Mouse (Mus musculus) midbrain, embryonic 16.5 days (tissue): ENCODE measurements around the gene Gm27021. TPM values are rescaled to one million over a fixed set of nuclear protein-coding genes. Genes with fewer than 3 reads are reported as not detected.
A peak's percentile ranks its signal among the peaks of the same experiment; 100 is the strongest.

Source experiments
- ATAC-seq: fragments of 200-750 bp; cut with Nextera tagmentation; 2 replicates; pipeline ENCODE4 v1.8.0; 2017; ENCODE audit warnings: moderate TSS enrichment
- H3K27ac ChIP-seq: fragments of 300-500 bp; sonication (generic); 2 replicates; pipeline ENCODE4 v1.5.1; 2014; ENCODE audit warnings: mild to moderate bottlenecking, low read length, mixed read lengths
- H3K27me3 ChIP-seq: fragments of 300-500 bp; sonication (generic); 2 replicates; pipeline ENCODE4 v1.6.1; 2014; ENCODE audit warnings: low read depth, low read length, mixed read lengths; ENCODE audit not compliant: control insufficient read depth, insufficient read depth
- H3K36me3 ChIP-seq: fragments of 300-500 bp; sonication (generic); 2 replicates; pipeline ENCODE4 v1.6.1; 2014; ENCODE audit warnings: mild to moderate bottlenecking, low read length, moderate library complexity, mixed read lengths; ENCODE audit not compliant: control insufficient read depth, insufficient read depth
- H3K4me1 ChIP-seq: fragments of 300-500 bp; sonication (generic); 2 replicates; pipeline ENCODE4 v1.6.1; 2014; ENCODE audit warnings: mild to moderate bottlenecking, low read length, mixed read lengths; ENCODE audit not compliant: control insufficient read depth, insufficient read depth
- H3K4me2 ChIP-seq: fragments of 300-500 bp; sonication (generic); 2 replicates; pipeline ENCODE4 v1.6.1; 2014; ENCODE audit warnings: mild to moderate bottlenecking, low read length, mixed read lengths
- H3K4me3 ChIP-seq: fragments of 300-500 bp; sonication (generic); 2 replicates; pipeline ENCODE4 v1.5.1; 2014; ENCODE audit warnings: low read depth, mild to moderate bottlenecking, low read length, moderate library complexity, mixed read lengths
- H3K9ac ChIP-seq: fragments of 300-500 bp; sonication (generic); 2 replicates; pipeline ENCODE4 v1.6.1; 2014; ENCODE audit warnings: low read depth, low read length, mixed read lengths
- H3K9me3 ChIP-seq: fragments of 300-500 bp; sonication (generic); replicated peaks from 2 replicates; pipeline ENCODE4 v1.6.1; 2014; ENCODE audit warnings: mild to moderate bottlenecking, low read length, mixed read lengths; ENCODE audit not compliant: control insufficient read depth, poor library complexity, severe bottlenecking
- WGBS: fragments of 180-500 bp; shearing (Covaris S2); extraction: QIAGEN DNeasy Blood & Tissue Kit; methylation state at CpG from one replicate; pipeline ENCODE4 v1.1.7; 2014; 5-methylcytosine and 5-hydroxymethylcytosine counted together
- polyA plus RNA-seq: library from polyadenylated mRNA; unstranded; fragments of >200 nt; fragmentation: Nextera tagmentation; extraction: Ambion mirVana; gene quantifications from 2 replicates; pipeline ENCODE4 v1.2.1, GENCODE M21; 2015

Gene Gm27021
- polyA plus RNA-seq, 1 experiment from 2014 or later: 5.6 TPM

DNA sequence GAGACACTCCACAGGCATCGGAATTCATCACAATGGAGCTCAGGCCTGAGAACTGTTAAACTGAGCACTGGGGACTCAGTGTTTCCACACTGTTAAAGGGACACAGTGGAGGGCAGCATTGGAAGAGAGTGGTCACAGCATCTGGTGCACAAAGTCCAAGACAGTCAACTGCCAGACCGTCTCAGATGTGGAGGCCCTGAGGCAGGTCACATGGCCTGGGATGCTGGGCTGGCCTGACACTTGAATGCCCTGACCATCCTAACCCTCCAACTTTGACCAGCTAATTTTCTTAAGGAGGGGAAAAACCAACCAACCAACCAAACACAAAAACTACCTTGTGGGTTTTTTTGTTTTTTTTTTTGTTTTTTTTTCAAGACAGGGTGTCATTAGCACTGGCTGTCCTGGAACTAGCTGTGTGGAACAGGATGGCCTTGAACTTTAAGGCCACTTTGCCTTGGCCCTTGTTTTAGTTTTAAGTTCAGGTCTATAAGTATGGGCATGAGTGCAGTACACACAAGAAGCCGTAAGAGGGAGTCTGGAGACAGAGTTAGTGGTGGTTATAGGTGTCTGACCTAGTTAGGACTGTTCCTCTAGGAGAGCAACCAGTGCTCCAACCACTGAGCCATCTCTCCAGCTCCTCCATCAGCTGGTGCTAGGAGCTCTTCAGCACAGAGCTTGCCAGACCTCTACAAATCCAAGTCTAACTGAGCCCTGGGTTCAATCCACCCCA is 2.0 kb downstream of the Gm27021 start:
- no peak overlapping the region; the same call in 1 of the 2 replicates for H3K4me3 ChIP-seq
- no peak overlapping the region for H3K27ac ChIP-seq
- H3K4me1 ChIP-seq: peaks cover 39% of the 10 kb centered on the region
- H3K9ac ChIP-seq: no peak overlapping the region; the same call in 1 of the 2 replicates
- 71% methylated on average over 3 of the region's 3 CpGs for WGBS
- H3K27me3 ChIP-seq: no peaks in the 10 kb centered on the region
- 0 out of 2 replicates have a peak, but pooled peaks cover 1% of the 10 kb centered on the region for H3K36me3 ChIP-seq
- no peaks in the 10 kb centered on the region for H3K9me3 ChIP-seq
- ATAC-seq: no peak
- peak overlapping the region; percentile 71 for H3K4me2 ChIP-seq

DNA sequence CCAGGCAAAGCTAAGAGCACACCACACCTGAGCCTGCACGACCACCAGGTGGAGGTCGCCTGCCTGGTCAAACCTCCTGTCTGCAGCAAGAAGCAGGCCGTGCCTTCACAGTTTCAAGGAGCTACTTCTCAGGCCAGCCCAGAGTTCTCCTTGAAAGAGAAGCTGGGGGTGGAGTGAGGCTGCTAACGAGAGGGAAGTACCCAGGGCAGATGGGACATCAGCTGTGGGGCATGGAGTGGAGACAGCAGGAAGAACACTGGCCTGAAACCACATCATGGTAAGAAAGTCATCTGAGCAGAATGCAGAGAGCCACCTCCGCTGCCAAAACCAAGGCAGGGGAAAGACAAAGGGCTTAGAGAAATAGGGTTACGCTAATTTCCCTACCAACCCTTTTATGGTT is 3.3 kb downstream of the Gm27021 start:
- Histone ChIP-seq H3K36me3 (peaks cover 3% of the 10 kb centered on the region; the same call in 1 of the 2 replicates), H3K9ac (no peak overlapping the region), H3K4me2 (no peak overlapping the region), H3K27ac (no peak overlapping the region), H3K4me3 (no peak overlapping the region), H3K9me3 (no peaks in the 10 kb centered on the region), H3K27me3 (no peaks in the 10 kb centered on the region), H3K4me1 (peaks cover 39% of the 10 kb centered on the region)
- 73% methylated on average over 6 of the region's 6 CpGs for WGBS
- ATAC-seq: no peak

DNA sequence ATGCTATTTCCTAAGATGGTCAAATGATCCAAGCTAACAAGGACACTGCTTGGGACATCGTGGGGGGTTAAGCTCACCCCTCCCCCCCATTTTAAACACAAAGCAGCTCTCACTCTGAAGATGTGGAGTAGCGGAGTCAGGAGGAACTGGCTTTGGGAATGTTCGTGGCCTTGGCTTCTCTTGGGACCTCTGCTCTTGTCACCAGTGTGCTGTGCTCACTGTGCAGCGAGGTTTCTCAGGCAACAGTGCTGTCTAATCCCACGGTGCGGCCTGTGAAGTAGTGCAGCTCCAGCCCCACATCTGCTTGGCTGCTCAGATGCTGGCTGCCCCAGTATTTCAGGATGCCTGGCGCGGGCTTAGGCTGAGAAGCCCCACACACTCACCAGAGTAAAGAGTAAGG is 10.5 kb downstream of the Gm27021 start:
- no peaks in the 10 kb centered on the region for H3K9me3 ChIP-seq
- no peak overlapping the region for H3K9ac ChIP-seq
- no peak overlapping the region for H3K27ac ChIP-seq
- no peaks in the 10 kb centered on the region for H3K4me1 ChIP-seq
- no peak overlapping the region for H3K4me3 ChIP-seq
- WGBS: 83% methylated on average over 8 of the region's 8 CpGs
- H3K36me3 ChIP-seq: peaks cover 19% of the 10 kb centered on the region
- H3K27me3 ChIP-seq: no peaks in the 10 kb centered on the region
- H3K4me2 ChIP-seq: no peak overlapping the region
- no peak for ATAC-seq

DNA sequence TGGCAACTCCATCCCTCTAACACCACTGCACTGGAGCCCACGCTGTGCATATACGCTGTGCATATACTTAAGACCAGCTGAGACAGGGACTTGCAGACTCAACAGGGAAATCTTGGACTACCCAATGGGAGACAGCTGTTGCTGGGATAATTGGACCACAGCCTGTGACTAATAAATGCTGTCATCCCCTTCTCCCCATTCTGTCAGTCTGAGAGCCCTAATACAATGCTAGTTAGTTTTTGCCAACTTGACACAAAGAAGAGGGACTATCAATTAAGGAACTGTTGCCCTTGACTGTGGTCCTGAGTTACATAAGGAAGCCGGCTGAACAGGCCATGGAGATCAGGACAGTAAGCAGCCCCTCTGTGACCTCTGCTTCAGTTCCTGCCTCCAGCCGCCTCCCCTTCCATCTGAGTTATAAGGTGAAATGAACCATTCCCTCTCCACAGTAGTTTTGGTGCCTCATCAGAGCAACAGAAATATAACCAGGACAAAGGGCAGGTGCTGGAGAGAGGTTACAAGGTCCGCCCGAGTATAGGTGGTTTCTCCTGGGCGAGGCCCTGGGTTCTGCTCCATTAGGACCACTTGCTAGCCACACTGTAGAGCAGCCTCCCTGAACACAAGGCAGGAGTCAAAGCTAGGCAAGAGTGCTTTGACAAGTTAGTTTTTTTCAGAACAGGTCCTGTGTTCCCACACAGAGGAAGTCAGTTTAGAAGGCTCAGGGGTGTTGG is 11.4 kb downstream of the Gm27021 start:
- peaks cover 19% of the 10 kb centered on the region for H3K36me3 ChIP-seq
- H3K27ac ChIP-seq: no peak overlapping the region
- ATAC-seq: no peak
- H3K9ac ChIP-seq: no peak overlapping the region
- 79% methylated on average over 7 of the region's 7 CpGs for WGBS
- H3K4me2 ChIP-seq: no peak overlapping the region
- H3K4me3 ChIP-seq: no peak overlapping the region
- H3K27me3 ChIP-seq: no peaks in the 10 kb centered on the region
- no peaks in the 10 kb centered on the region for H3K9me3 ChIP-seq
- H3K4me1 ChIP-seq: no peaks in the 10 kb centered on the region

DNA sequence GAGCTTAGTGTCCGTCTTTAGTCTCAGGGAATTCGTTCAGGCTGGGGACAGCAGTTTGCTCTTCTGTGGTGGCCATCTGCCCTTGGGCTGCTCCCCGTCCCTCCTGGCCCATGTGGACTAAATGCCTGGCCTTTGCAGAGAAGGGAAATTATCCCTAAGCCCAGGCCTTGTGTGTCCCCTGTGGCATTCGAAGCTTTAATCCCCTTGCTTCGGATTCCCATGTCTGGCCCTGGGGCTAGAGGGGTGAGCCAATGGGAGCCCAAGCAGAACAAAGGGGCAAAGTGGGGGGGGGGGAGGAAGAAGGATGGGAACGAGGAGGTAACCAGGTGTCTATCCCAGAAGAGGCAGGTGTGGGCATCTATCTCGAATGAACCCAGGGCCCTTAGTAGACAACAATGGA is 20.3 kb downstream of the Gm27021 start, which contains the start of gene 1190005I06Rik:
Gene 1190005I06Rik (minus strand): TSS at position 101 of the 400 bp plus-strand sequence.
- Histone ChIP-seq H3K9ac (no peak within 1 kb of the TSS), H3K36me3 (no peaks in the 10 kb centered on the region), H3K27ac (no peak within 1 kb of the TSS), H3K27me3 (no peaks in the 10 kb centered on the region), H3K4me1 (no peaks in the 10 kb centered on the region), H3K4me3 (no peak within 1 kb of the TSS), H3K4me2 (no peak within 1 kb of the TSS), H3K9me3 (no peaks in the 10 kb centered on the region)
- ATAC-seq: no peak
- WGBS: 22% methylated on average over 7 of the region's 7 CpGs

DNA sequence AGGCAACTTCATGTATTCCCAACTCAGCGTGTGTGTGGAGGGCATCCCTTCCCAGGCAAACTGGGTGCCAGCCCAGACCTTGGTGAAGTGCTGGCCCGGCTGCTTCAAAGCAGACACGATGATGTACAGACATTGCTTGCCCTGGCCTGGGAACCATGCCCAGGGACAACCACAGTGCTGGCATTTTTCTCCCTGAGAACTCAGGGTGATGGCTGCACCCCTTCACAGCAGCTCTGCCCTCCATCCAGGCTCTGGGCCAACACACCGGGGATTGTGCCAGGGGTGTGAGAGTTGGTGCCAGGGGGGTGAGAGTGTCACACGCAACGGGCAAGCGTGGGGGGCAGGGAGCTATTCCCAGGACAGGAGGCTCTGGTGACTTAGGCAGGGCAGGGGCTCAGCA is 23.2 kb downstream of the Gm27021 start:
- H3K27ac ChIP-seq: no peak overlapping the region

DNA sequence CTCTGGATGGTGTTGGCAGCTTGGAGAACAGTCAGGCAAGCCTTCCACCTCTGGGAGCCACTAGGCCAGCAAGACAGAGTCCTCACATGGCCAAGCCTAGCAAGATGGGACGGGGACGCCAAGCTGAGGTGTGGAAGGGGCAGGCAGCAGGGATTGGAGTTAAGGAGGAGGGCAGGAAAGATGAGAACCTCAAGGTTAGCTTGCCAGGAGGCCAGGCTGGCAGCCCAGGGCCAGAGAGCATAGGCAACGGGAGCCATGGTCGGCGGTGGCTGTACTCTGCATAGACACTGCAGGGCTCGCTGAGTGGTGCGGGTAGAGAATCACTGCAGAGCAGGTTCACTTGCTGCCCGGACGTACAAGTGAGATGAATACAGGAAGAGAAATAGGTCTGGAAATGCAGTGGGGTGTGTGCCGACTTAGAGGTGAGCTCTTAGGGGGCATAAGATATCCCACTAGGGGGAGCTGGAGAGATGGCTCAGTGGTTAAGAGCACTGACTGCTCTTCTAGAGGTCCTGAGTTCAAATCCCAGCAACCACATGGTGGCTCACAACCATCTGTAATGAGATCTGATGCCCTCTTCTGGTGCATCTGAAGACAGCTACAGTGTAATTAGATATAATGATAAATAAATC is 25.7 kb downstream of the Gm27021 start:
- Histone ChIP-seq H3K4me1 (0 out of 2 replicates have a peak, but pooled peaks cover 3% of the 10 kb centered on the region), H3K27ac (no peak overlapping the region), H3K9ac (no peak overlapping the region), H3K27me3 (no peaks in the 10 kb centered on the region), H3K4me3 (no peak overlapping the region), H3K36me3 (no peaks in the 10 kb centered on the region), H3K4me2 (no peak overlapping the region), H3K9me3 (no peaks in the 10 kb centered on the region)
- WGBS: 73% methylated on average over 10 of the region's 10 CpGs
- ATAC-seq: no peak

More for the DNA sequence above, 23.2 kb downstream of the Gm27021 start:
- Histone ChIP-seq H3K36me3 (no peaks in the 10 kb centered on the region), H3K4me1 (0 out of 2 replicates have a peak, but pooled peaks cover 3% of the 10 kb centered on the region), H3K9ac (no peak overlapping the region), H3K4me2 (no peak overlapping the region), H3K27me3 (no peaks in the 10 kb centered on the region), H3K4me3 (no peak overlapping the region), H3K9me3 (no peaks in the 10 kb centered on the region)
- ATAC-seq: peak; percentile 80
- WGBS: 68% methylated on average over 7 of the region's 7 CpGs

DNA sequence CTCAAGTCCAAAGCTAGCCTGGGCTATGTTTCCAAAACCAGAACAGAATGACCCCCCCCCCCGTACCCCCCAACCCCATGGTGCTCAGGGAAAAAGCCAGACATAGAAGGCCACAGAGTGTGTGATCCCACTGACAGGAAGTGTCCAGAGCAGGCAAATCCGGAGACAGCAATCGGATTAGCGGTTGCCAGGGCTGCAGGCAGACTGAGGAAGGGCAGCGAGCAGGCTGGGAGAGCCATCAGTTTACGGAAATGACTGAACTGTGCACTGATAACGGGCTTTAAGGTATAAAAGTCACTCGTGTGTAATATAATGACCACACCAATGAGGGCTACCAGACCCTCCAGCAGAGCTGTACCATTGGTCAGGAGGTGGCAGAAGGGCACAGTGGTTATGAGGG is 26.6 kb downstream of the Gm27021 start:
- peak overlapping the region; percentile 18; the same call in 1 of the 2 replicates for H3K27ac ChIP-seq
- H3K9me3 ChIP-seq: no peaks in the 10 kb centered on the region
- no peaks in the 10 kb centered on the region for H3K27me3 ChIP-seq
- H3K4me3 ChIP-seq: no peak overlapping the region
- H3K36me3 ChIP-seq: no peaks in the 10 kb centered on the region
- ATAC-seq: no peak
- 9% methylated on average over 8 of the region's 8 CpGs for WGBS
- H3K4me2 ChIP-seq: no peak overlapping the region
- H3K9ac ChIP-seq: 0 out of 2 replicates have a peak overlapping the region, but pooled peaks have one; percentile 30
- 0 out of 2 replicates have a peak, but pooled peaks cover 3% of the 10 kb centered on the region for H3K4me1 ChIP-seq
